In genomic region chr3:83783716-83784469, GRCm38 (mm10) we compare ENCODE assay signal across 12 mouse cellular contexts. TPM values are rescaled to one million over a fixed set of nuclear protein-coding genes. Genes with fewer than 3 reads are reported as not detected.
DNase-seq lines count a peak whose midpoint lies in the region; ATAC-seq and TF ChIP-seq lines count a peak whose summit lies in the region.
"Had no signal": no experiment of that assay in that cellular context is flagged by ENCODE, and none has a peak within 500 bp of the region (broad histone marks: within the 10 kb centered on the region; RNA-seq: fewer than 3 reads in every experiment).

No protein-coding gene starts in this region.

- H3K36me3 ChIP-seq in heart, postnatal 0 days (replicated peaks; ENCODE audit: control insufficient read depth, insufficient read depth, low read length), result no peaks in the 10 kb centered on the region
- H3K36me3 ChIP-seq in embryonic facial prominence, embryonic 14.5 days (ENCODE audit: control insufficient read depth, insufficient read depth, low read length), result no peaks in the 10 kb centered on the region
- no peaks in the 10 kb centered on the region for H3K36me3 ChIP-seq in myocyte (ENCODE audit: control insufficient read depth, insufficient read depth)

- no peaks in the 10 kb centered on the region for H3K9me3 ChIP-seq in heart, postnatal 0 days (replicated peaks; ENCODE audit: control insufficient read depth, low read length)
- no peaks in the 10 kb centered on the region for H3K9me3 ChIP-seq in embryonic facial prominence, embryonic 14.5 days (ENCODE audit: control insufficient read depth, low read length)

- ATAC-seq in heart, postnatal 0 days (ENCODE audit: insufficient read depth, low read depth), result 0 out of 2 replicates have a peak, but pooled peaks have one; percentile 55
- ATAC-seq in embryonic facial prominence, embryonic 14.5 days (ENCODE audit: low read depth), result peak; percentile 73

- H3K4me3 ChIP-seq in heart, postnatal 0 days (ENCODE audit: low read depth, low read length), result no peak overlapping the region
- H3K4me3 ChIP-seq in embryonic facial prominence, embryonic 14.5 days (ENCODE audit: low read depth, low read length), result no peak overlapping the region
- no peak overlapping the region for H3K4me3 ChIP-seq in myocyte
- no peak overlapping the region for H3K4me3 ChIP-seq in cerebellum, adult 2 months (replicated peaks; ENCODE audit: insufficient read depth, low read depth, low read length)
- H3K4me3 ChIP-seq: megakaryocyte, embryonic 14.5 days had no signal

- TF ChIP-seq POLR2A in myocyte (IDR thresholded peaks at IDR 0.05; ENCODE audit: insufficient read length, low read depth), result no peak
- no peak for TF ChIP-seq POLR2A in cerebellum, adult 2 months (IDR thresholded peaks at IDR 0.05; ENCODE audit: borderline replicate concordance, insufficient read depth, low read length)

- H3K9ac ChIP-seq in heart, postnatal 0 days (replicated peaks; ENCODE audit: low read depth, low read length), result no peak overlapping the region
- no peak overlapping the region for H3K9ac ChIP-seq in embryonic facial prominence, embryonic 14.5 days (ENCODE audit: low read depth, low read length)

- DNase-seq in heart, postnatal 0 days (ENCODE audit: low spot score), result no peak
- DNase-seq in heart, adult 18-20 months, result no peak
- peak; percentile 60 for DNase-seq in embryo, embryonic 10 days (ENCODE audit: low spot score)
- DNase-seq in embryonic facial prominence, embryonic 14.5 days (ENCODE audit: low spot score), result peak; percentile 77
- DNase-seq in frontal cortex, postnatal 10 days (ENCODE audit: low spot score in 2 of 2), result no peak
- DNase-seq in cerebellum, adult 2 months, result no peak
- DNase-seq: adrenal gland, adult 8-10 months; right cerebral cortex, adult 18-20 months; thymus, postnatal 14 days had no signal

- H3K4me2 ChIP-seq in heart, postnatal 0 days (ENCODE audit: low read depth, low read length), result peak overlapping the region; percentile 20
- peak overlapping the region; percentile 40 for H3K4me2 ChIP-seq in embryonic facial prominence, embryonic 14.5 days (ENCODE audit: low read depth, low read length)
- peak overlapping the region; percentile 24 for H3K4me2 ChIP-seq in myocyte (ENCODE audit: low read depth)

- no peak overlapping the region for H3ac ChIP-seq in myocyte (ENCODE audit: control insufficient read depth, insufficient read length)

- H3K27me3 ChIP-seq in heart, postnatal 0 days (ENCODE audit: control insufficient read depth, insufficient read depth, low read length), result peaks cover 10% of the 10 kb centered on the region
- no peaks in the 10 kb centered on the region for H3K27me3 ChIP-seq in embryonic facial prominence, embryonic 14.5 days (replicated peaks; ENCODE audit: control insufficient read depth, insufficient read depth, low read length)
- H3K27me3 ChIP-seq in myocyte (ENCODE audit: control insufficient read depth, insufficient read depth, insufficient read length), result no peaks in the 10 kb centered on the region
- no peaks in the 10 kb centered on the region for H3K27me3 ChIP-seq in cerebellum, adult 2 months (ENCODE audit: control insufficient read depth, insufficient read depth, low read length)

- no peaks in the 10 kb centered on the region for H3K4me1 ChIP-seq in heart, postnatal 0 days (ENCODE audit: control insufficient read depth, insufficient read depth)
- H3K4me1 ChIP-seq in embryonic facial prominence, embryonic 14.5 days (ENCODE audit: control insufficient read depth, insufficient read depth, low read length), result peaks cover 23% of the 10 kb centered on the region
- H3K4me1 ChIP-seq in cerebellum, adult 2 months (ENCODE audit: control insufficient read depth, insufficient read depth, low read length), result no peaks in the 10 kb centered on the region

- WGBS in heart, postnatal 0 days, result 40% methylated on average over 11 of the region's 11 CpGs
- WGBS in embryonic facial prominence, embryonic 14.5 days, result 9% methylated on average over 11 of the region's 11 CpGs
- WGBS in cerebellum, adult 2 months, result 43% methylated on average over 11 of the region's 11 CpGs

- H3K27ac ChIP-seq in heart, postnatal 0 days (ENCODE audit: low read depth), result no peak overlapping the region
- peak overlapping the region; percentile 67 for H3K27ac ChIP-seq in embryonic facial prominence, embryonic 14.5 days (replicated peaks; ENCODE audit: low read depth, low read length)
- no peak overlapping the region for H3K27ac ChIP-seq in cerebellum, adult 2 months (ENCODE audit: insufficient read depth, low read length)

- no peaks in the 10 kb centered on the region for H3K79me2 ChIP-seq in myocyte (ENCODE audit: control insufficient read depth, insufficient read depth)

- no peak for TF ChIP-seq CTCF in heart, postnatal 0 days (IDR thresholded peaks at IDR 0.05; ENCODE audit: low read depth)
- no peak for TF ChIP-seq CTCF in cerebellum, adult 2 months (IDR thresholded peaks at IDR 0.05; ENCODE audit: borderline replicate concordance, insufficient read depth, low read depth, low read length)

- TF ChIP-seq EP300 in heart, postnatal 0 days (IDR thresholded peaks at IDR 0.05; ENCODE audit: low read depth), result no peak

TF ChIP-seq in myocyte, 11 proteins besides CTCF, POLR2A, EP300 and RAD21:
- no peak for TF ChIP-seq SRF (IDR thresholded peaks at IDR 0.05; ENCODE audit: control insufficient read depth, insufficient read length, low read depth)
- no peak for TF ChIP-seq MYOG (IDR thresholded peaks at IDR 0.05; ENCODE audit: control insufficient read depth in 1 of 3, insufficient read depth in 1 of 3, insufficient read length in 2 of 3, low read depth in 2 of 3)
- TF ChIP-seq E2F4 (IDR thresholded peaks at IDR 0.05; ENCODE audit: insufficient read depth), result no peak
- no peak for TF ChIP-seq MYOD1 (IDR thresholded peaks at IDR 0.05; ENCODE audit: control insufficient read depth in 1 of 3, insufficient read length in 2 of 3, low read depth in 2 of 3)
- no peak for TF ChIP-seq TCF3 (IDR thresholded peaks at IDR 0.05; ENCODE audit: insufficient read length, low read depth)
- TF ChIP-seq POLR2AphosphoS2 (IDR thresholded peaks at IDR 0.05; ENCODE audit: insufficient read length, low read depth), result no peak
- TF ChIP-seq USF1 (IDR thresholded peaks at IDR 0.05; ENCODE audit: low read depth), result no peak
- no peak for TF ChIP-seq MAX (IDR thresholded peaks at IDR 0.05; ENCODE audit: low read depth)
- no peak for TF ChIP-seq TCF12 (IDR thresholded peaks at IDR 0.05; ENCODE audit: insufficient read depth, poor library complexity, severe bottlenecking)
- no peak for TF ChIP-seq REST (IDR thresholded peaks at IDR 0.05; ENCODE audit: insufficient read depth, insufficient read length)
- TF ChIP-seq CEBPB (IDR thresholded peaks at IDR 0.05; ENCODE audit: insufficient read depth, poor library complexity, severe bottlenecking), result no peak

RNA-seq across cellular contexts. Expression of gene Sfrp2, which starts 17.8 kb away (rescaled TPM):
- 50.4 and 101 TPM in 2 replicates for total RNA-seq in heart, postnatal 0 days (2014; rRNA removed; ENCODE audit: low replicate concordance)
- polyA plus RNA-seq in heart, postnatal 0 days (2015; fragmentation: Nextera tagmentation; extraction: Ambion mirVana), result 49.5 and 65.3 TPM in 2 replicates
- 1 to 10 TPM; 4.8 to 4.9 TPM for total RNA-seq in heart, adult 18-20 months (2021)
- 605 and 677 TPM in 2 replicates for polyA plus RNA-seq in embryonic facial prominence, embryonic 14.5 days (2014; fragmentation: Nextera tagmentation; extraction: Ambion mirVana)
- 0.05 TPM for polyA plus RNA-seq in myocyte (2012; fragmentation: generic; extraction: Trizol)
- polyA plus RNA-seq in cerebellum, adult 2 months (2012; rRNA removed), result 4.9 and 5.8 TPM in 2 replicates
- total RNA-seq: common myeloid progenitor, adult 5-6 weeks had no signal

RNA-seq across cellular contexts. Expression of gene Tlr2, which starts 57.7 kb away (rescaled TPM):
- 0.58 and 3.1 TPM in 2 replicates for total RNA-seq in heart, postnatal 0 days (2014; rRNA removed; ENCODE audit: low replicate concordance)
- 1.4 TPM in 2 replicates for polyA plus RNA-seq in heart, postnatal 0 days (2015; fragmentation: Nextera tagmentation; extraction: Ambion mirVana)
- 1 to 10 TPM; 1.8 to 1.9 TPM for total RNA-seq in heart, adult 18-20 months (2021)
- 6.8 and 8.0 TPM in 2 replicates for polyA plus RNA-seq in embryonic facial prominence, embryonic 14.5 days (2014; fragmentation: Nextera tagmentation; extraction: Ambion mirVana)
- 4.5 TPM for polyA plus RNA-seq in myocyte (2012; fragmentation: generic; extraction: Trizol)
- 0.72 and 0.93 TPM in 2 replicates for polyA plus RNA-seq in cerebellum, adult 2 months (2012; rRNA removed)

Comparison
In these comparisons a context has a peak if more than half of its experiments do, and no peak if none do; other contexts are left out.
1. DNase-seq: peak in embryo, embryonic 10 days (single experiment) and embryonic facial prominence, embryonic 14.5 days (single experiment); none in heart, postnatal 0 days (single experiment), heart, adult 18-20 months (0 of 2), frontal cortex, postnatal 10 days (0 of 2) and cerebellum, adult 2 months (0 of 2).
2. Peak in every context shown above with its lines, with median percentiles within 50 percentile points of each other: H3K4me2 ChIP-seq.